Mouse (Mus musculus) c-Kit-positive CD71-positive TER-119-positive erythroid progenitor cells, embryonic 14.5 days (primary cell): ENCODE data around the gene Agap1.
A peak's percentile ranks its signal among the peaks of the same experiment; 100 is the strongest.
"Not testable (repeated sequence)": the region's sequence is repeated elsewhere in the genome, so short reads cannot be mapped to it uniquely, and the experiment has no call there.

Experiments
- DNase-seq: peaks from one replicate; pipeline ENCODE4 v3.0.0-alpha.2; 2013; ENCODE audit warnings: low spot score

Agap1 gene

GRCm38 (mm10) chr1:89501891-89502290 lies 47.3 kb downstream of the Agap1 start:
- not testable (repeated sequence) for DNase-seq

GRCm38 (mm10) chr1:89509196-89509595 lies 54.6 kb downstream of the Agap1 start:
- DNase-seq: no peak

- DNase-seq: no peak
Observed at GRCm38 (mm10) chr1:89509763-89510340, 55.2 kb downstream of the Agap1 start.

DNA sequence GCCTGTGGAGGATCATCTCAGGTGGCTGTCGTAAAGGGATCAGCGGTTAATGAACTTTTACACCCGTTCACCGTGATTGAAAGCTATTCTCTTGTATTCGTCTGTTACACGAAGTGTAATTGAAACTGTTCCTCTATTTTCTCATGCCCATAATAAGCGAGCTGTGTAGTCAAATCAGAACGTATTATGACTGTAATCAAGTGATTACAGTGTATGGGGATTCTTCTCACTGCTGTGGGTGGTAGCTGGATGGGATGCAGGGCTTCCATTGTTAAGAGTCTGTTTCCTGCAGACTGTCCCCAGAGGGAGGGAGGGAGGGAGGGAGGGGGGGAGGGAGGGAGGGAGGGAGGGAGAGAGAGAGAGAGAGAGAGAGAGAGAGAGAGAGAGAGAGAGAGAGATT lies 56.1 kb downstream of the Agap1 start:
- no peak for DNase-seq

DNA sequence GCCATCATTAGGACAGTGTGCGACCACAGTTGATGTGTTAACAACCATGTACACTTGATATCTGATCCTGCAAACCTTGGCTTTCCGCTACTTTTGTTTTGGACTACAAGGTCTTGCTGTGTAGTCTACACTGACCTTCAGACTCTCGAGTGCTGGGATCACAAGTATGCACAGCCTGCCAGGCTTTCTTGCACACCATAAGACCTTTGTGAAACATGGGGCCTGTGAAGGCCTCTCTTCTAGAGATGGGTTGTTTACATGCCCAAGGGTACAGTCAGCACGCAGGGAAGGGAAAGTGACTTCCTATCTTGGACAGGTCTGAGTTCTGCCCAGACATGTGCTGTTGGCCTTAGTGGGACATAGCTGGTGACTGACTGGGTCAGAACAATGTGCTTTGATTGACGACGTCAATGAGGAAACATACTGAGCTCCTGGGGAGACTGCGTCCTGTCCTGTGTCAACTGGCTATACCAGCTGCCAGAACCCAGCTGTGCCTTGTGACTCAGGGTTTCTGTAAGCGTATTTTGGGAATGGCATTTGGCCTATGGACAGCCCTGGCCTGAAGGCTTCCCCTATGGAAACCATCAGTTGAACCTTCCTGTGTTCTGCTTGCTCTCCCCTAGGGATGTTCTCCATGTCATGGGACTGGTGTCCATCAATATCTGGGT lies 59.1 kb downstream of the Agap1 start:
- DNase-seq: no peak

DNA sequence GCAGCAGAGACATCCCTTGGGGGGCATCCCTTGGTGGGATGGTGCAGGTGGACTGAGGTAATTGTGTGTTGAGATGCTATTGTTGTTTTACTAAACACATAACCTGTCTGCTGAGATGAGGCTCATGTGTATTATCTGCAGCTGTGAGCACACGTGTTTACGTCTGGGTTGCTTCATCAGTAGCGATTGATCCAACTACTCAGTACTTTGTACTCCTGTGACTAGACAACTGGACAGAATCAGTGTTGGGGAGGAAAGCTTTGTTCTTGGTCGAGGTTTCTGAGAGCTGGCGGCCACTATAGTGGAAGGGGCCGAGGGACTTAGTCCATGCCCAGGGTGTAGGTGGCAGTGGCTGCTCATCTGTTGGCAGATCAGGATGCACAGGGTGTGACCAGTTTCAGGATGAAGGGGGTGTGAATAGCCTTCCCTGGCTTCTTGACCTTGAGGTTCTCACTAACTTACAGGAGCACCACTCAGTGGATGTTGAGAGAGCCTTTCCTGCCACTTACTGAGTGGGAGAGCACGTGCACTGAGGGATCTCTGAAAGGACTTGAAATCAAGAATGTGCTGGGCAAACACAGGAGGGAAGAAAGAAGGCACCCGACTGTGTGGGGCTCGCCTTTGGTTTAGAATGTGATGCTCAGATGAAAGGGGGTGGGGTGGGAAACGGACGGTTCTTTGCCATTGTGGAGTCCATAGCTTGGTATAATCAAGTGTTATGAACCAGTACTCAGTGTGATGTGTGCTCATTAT lies 61.4 kb downstream of the Agap1 start:
- no peak for DNase-seq

DNA sequence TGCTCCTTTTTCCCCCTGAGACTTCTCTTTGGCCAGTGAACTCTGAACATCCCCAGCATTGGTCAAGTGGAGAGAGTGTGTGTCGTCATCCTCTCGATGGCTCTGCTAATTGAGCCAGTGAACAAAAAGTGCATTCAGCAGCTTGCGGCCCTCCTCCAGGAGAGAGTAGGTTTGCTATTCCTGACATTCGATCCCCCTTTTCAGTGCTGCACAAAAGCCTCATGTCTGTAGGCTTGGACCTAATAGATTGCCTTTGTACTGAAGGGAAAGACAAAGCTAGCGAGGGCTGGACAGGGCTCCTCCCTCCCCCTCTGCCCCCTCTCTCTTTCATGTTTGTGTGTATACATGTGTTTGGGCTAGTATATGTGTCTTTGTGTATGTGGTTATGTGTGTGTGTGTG lies 63.2 kb downstream of the Agap1 start:
- no peak for DNase-seq

DNA sequence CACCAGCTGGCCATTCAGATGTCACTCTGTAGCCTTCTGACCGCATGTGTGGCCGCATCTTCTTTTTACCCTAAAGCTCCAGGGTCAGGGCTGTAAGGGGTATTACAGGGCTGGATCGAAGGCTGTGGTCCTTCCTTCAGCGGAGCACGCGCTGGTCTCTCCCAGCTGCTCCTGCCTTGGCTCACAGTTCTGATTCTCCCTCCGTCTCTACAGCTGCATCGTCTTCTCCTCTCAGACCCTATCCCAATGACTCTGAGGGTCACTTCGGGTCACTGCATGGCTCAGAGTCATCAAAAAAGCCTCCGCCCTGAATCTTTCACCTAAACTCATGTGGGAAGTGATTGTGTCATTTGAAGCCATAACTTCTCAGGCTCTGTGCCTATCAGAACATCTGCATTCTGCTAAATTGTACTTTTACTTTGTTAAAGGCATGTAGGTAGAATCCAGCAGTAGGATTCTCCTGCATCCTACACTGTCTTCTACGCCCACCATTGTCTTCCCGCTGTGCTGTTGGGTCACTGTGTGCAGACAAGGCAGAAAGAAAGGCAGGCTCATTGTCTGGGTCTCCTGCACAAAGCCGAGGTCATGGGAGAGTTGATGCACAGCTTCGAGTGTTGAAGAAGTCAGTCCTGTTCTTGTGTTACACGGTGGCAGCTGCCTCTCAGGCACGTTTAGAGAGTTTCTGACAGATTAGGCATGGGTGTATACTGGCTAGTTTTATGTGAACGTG lies 65.5 kb downstream of the Agap1 start:
- no peak for DNase-seq

- DNase-seq: no peak
Observed at GRCm38 (mm10) chr1:89521406-89521805, 66.8 kb downstream of the Agap1 start.

GRCm38 (mm10) chr1:89521935-89522535 lies 67.4 kb downstream of the Agap1 start:
- no peak for DNase-seq

DNA sequence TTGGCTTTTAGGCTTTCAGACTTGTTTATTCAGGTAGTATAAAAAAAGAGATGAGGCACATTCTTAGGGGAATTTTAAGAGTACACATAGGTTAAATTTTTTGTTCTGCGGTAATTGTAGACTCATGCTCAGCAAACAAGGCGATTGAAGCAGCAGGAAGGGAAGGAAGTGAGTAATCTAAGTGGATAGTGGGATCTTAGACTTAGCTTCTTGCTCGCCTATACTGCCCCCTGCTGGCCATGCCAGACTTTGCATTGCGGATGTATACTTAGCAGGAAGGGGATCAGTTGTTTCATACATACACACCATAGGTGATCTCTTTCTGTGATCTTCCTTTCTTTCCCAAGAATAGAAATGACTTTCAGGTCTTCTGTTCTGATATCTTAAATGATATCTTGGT lies 69.8 kb downstream of the Agap1 start:
- peak; percentile 62 for DNase-seq

DNA sequence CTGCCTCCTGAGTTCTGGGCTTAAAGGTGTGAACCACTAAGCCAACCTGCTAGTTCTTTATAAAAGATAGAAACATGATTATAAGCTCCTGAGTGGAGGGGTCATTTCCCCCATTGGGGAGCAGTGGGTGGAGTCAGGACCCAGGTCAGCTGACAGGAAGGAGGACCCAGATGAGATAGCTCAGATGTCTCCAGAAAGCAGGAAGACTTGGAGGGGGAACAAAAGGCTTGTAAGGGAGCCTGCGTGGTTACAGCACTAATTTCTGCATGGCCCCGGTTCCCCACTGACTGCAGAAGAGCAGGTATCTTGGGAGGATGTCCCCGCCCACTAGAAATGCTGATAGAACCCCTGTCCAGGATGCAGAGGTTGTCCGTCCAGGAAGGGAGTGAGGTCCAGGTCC lies 70.4 kb downstream of the Agap1 start:
- no peak for DNase-seq

DNA sequence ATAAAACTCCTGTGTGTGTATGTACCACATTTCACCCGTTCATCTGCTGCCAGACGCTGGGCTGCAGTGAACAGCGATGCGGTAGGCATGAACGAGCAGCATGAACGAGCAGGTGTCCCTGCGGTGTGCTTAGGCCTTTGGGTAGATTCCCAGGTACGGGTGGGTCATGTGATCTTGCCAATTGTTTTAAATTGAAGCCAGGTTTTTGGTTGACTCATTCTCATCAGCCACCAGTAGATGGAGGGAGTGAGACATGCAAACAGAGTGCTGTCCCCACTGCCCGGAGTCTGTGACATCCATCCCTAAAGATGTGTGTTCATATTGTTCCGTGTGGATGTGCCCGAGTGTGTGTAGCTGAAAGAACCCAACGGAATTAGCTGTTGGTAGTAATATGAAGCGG lies 71.2 kb downstream of the Agap1 start:
- DNase-seq: no peak

- DNase-seq: no peak
Observed at GRCm38 (mm10) chr1:89528671-89529276, 74.2 kb downstream of the Agap1 start.

- DNase-seq: no peak
Observed at GRCm38 (mm10) chr1:89533702-89534101, 79.1 kb downstream of the Agap1 start.

- no peak for DNase-seq
Observed at GRCm38 (mm10) chr1:89535206-89535605, 80.6 kb downstream of the Agap1 start.

- no peak for DNase-seq
Observed at GRCm38 (mm10) chr1:89538163-89538946, 83.7 kb downstream of the Agap1 start.

- no peak for DNase-seq
Observed at GRCm38 (mm10) chr1:89539127-89539526, 84.5 kb downstream of the Agap1 start.

GRCm38 (mm10) chr1:89541151-89541550 lies 86.5 kb downstream of the Agap1 start:
- no peak for DNase-seq

DNA sequence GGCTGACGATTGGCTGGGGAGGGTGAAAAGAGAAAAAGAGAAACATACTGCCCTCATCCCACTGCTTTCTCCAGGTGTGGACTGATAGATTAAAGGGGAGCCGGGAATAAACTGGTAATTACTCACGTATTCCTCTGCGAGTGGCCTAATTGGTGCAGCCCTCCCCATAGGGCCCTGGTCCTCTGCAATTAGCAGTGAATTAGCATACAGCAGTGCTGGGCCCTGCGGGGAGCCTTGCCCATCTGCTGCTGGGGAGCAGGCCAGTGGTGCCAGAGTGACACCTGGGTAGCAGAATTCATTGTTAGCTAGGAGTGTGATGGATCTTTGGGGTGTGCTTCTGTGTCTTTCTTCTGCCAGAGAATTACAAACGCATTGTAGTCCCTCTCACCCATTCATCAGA lies 87.9 kb downstream of the Agap1 start:
- DNase-seq: no peak

GRCm38 (mm10) chr1:89543312-89543711 lies 88.7 kb downstream of the Agap1 start:
- no peak for DNase-seq
